Mouse (Mus musculus) CH12.LX (cell line): ENCODE results near the gene Tjp3. TPM values are rescaled to one million over a fixed set of nuclear protein-coding genes. Genes with fewer than 3 reads are reported as not detected.

ENCODE experiments used
- DNase-seq: peaks from one replicate; pipeline ENCODE4 v3.0.0-alpha.2; 2013; ENCODE audit errors: extremely low read depth
- H3K27ac ChIP-seq: 2 replicates; pipeline ENCODE4 v1.5.1; 2012; ENCODE audit warnings: low read depth, mild to moderate bottlenecking, control low read depth, moderate library complexity; ENCODE audit not compliant: insufficient read depth
- H3K27me3 ChIP-seq: replicated peaks from 2 replicates; pipeline ENCODE3; 2012; ENCODE audit warnings: inconsistent platforms
- H3K36me3 ChIP-seq, 2 experiments: replicated peaks in 1 of 2; 2 replicates each; pipeline versions ENCODE3 to v1.6.1; 2012; ENCODE audit warnings: inconsistent platforms in 1 of 2, low read length in 1 of 2, mild to moderate bottlenecking in 1 of 2, mixed read lengths in 1 of 2, moderate library complexity in 1 of 2; ENCODE audit not compliant: control insufficient read depth in 1 of 2, insufficient read depth in 1 of 2
- H3K4me1 ChIP-seq, 2 experiments: 2 replicates each; pipeline ENCODE4 v1.6.1; 2012; ENCODE audit warnings: inconsistent platforms in 1 of 2, moderate library complexity in 1 of 2; ENCODE audit not compliant: insufficient read depth in 2 of 2, control insufficient read depth in 1 of 2
- H3K4me2 ChIP-seq: 2 replicates; pipeline ENCODE4 v1.6.1; 2012; ENCODE audit warnings: low read depth, mild to moderate bottlenecking, control low read depth; ENCODE audit not compliant: poor library complexity, insufficient read depth, severe bottlenecking
- H3K4me3 ChIP-seq, 3 experiments: fragments of 150-350 bp in 1 of 3; sonication (generic) in 1 of 3; replicated peaks in 1 of 3; 2 replicates each; pipeline versions ENCODE3 to v1.5.1; 2011 to 2012; ENCODE audit warnings: low read depth in 2 of 3, low read length in 2 of 3, mild to moderate bottlenecking in 2 of 3, moderate library complexity in 2 of 3, control low read depth in 1 of 3, improper control_type of control experiment in 1 of 3, inconsistent platforms in 1 of 3, mixed read lengths in 1 of 3; ENCODE audit not compliant: poor library complexity in 1 of 3
- H3K79me2 ChIP-seq: replicated peaks from 2 replicates; pipeline ENCODE4 v1.6.1; 2012; ENCODE audit warnings: mild to moderate bottlenecking, moderate library complexity; ENCODE audit not compliant: control insufficient read depth, poor library complexity, insufficient read depth, severe bottlenecking; ENCODE audit errors: extremely low read depth
- H3K9ac ChIP-seq: 2 replicates; pipeline ENCODE4 v1.6.1; 2012; ENCODE audit warnings: low read depth, mild to moderate bottlenecking, control low read depth, moderate library complexity; ENCODE audit not compliant: insufficient read depth
- H3K9me3 ChIP-seq: replicated peaks from 2 replicates; pipeline ENCODE3; 2012; ENCODE audit warnings: low read length, inconsistent platforms, mixed read lengths
- BHLHE40 ChIP-seq: IDR thresholded peaks from 2 replicates; pipeline ENCODE4 v1.6.1; 2011; ENCODE audit warnings: mild to moderate bottlenecking, low read depth, low read length, improper control_type of control experiment
- CHD1 ChIP-seq: IDR thresholded peaks from 2 replicates; pipeline ENCODE4 v1.6.1; 2012; ENCODE audit warnings: low read depth, low read length, improper control_type of control experiment, inconsistent platforms
- E2F4 ChIP-seq: IDR thresholded peaks from 2 replicates; pipeline ENCODE4 v1.6.1; 2011; ENCODE audit warnings: low read depth, low read length, improper control_type of control experiment; ENCODE audit not compliant: insufficient replicate concordance
- EP300 ChIP-seq: IDR thresholded peaks from 2 replicates; pipeline ENCODE4 v1.6.1; 2011; ENCODE audit warnings: low read length, improper control_type of control experiment
- ETS1 ChIP-seq: conservative IDR thresholded peaks from 2 replicates; pipeline ENCODE4 v1.6.1; 2012; ENCODE audit warnings: low read depth, mild to moderate bottlenecking, inconsistent platforms, low read length, improper control_type of control experiment, moderate library complexity
- GABPA ChIP-seq: IDR thresholded peaks from 2 replicates; pipeline ENCODE4 v1.6.1; 2012; ENCODE audit warnings: low read depth, low read length, improper control_type of control experiment, inconsistent platforms; ENCODE audit not compliant: insufficient replicate concordance
- IRF4 ChIP-seq: IDR thresholded peaks from 2 replicates; pipeline ENCODE4 v1.6.1; 2014; ENCODE audit warnings: low read depth, mild to moderate bottlenecking, inconsistent platforms, low read length, improper control_type of control experiment
- JUN ChIP-seq: IDR thresholded peaks from 2 replicates; pipeline ENCODE4 v1.6.1; 2011; ENCODE audit warnings: low read depth, mild to moderate bottlenecking, low read length, improper control_type of control experiment, moderate library complexity; ENCODE audit not compliant: insufficient read depth
- KAT2A ChIP-seq: IDR thresholded peaks from 2 replicates; pipeline ENCODE4 v1.6.1; 2012; ENCODE audit warnings: low read length, improper control_type of control experiment, inconsistent platforms; ENCODE audit not compliant: insufficient replicate concordance
- MAFK ChIP-seq: IDR thresholded peaks from 2 replicates; pipeline ENCODE4 v1.6.1; 2011; ENCODE audit warnings: low read length, improper control_type of control experiment; ENCODE audit not compliant: insufficient replicate concordance
- MAX ChIP-seq: IDR thresholded peaks from 2 replicates; pipeline ENCODE4 v1.6.1; 2011; ENCODE audit warnings: low read length, improper control_type of control experiment
- MYC ChIP-seq: IDR thresholded peaks from 2 replicates; pipeline ENCODE4 v1.6.1; 2011; ENCODE audit warnings: low read depth, mild to moderate bottlenecking, improper control_type of control experiment, low read length
- PAX5 ChIP-seq: IDR thresholded peaks from 2 replicates; pipeline ENCODE4 v1.6.1; 2012; ENCODE audit warnings: low read length, inconsistent platforms, mixed read lengths
- POLR2A ChIP-seq: IDR thresholded peaks from 2 replicates; pipeline ENCODE4 v1.6.1; 2011; ENCODE audit warnings: low read depth, mild to moderate bottlenecking, improper control_type of control experiment, low read length
- POLR2AphosphoS2 ChIP-seq: IDR thresholded peaks from 2 replicates; pipeline ENCODE4 v1.6.1; 2011; ENCODE audit warnings: low read depth, low read length, improper control_type of control experiment
- RAD21 ChIP-seq: IDR thresholded peaks from 2 replicates; pipeline ENCODE4 v1.6.1; 2011; ENCODE audit warnings: low read depth, mild to moderate bottlenecking, low read length, improper control_type of control experiment, moderate library complexity
- SIN3A ChIP-seq: IDR thresholded peaks from 2 replicates; pipeline ENCODE4 v1.6.1; 2012; ENCODE audit warnings: low read length, improper control_type of control experiment, inconsistent platforms
- SMC3 ChIP-seq: IDR thresholded peaks from 2 replicates; pipeline ENCODE4 v1.6.1; 2011; ENCODE audit warnings: low read depth, low read length, improper control_type of control experiment
- TBP ChIP-seq: conservative IDR thresholded peaks from 2 replicates; pipeline ENCODE4 v1.6.1; 2011; ENCODE audit warnings: low read depth, low read length, improper control_type of control experiment
- TCF12 ChIP-seq: IDR thresholded peaks from 2 replicates; pipeline ENCODE4 v1.6.1; 2014; ENCODE audit warnings: low read depth, mild to moderate bottlenecking, inconsistent platforms, low read length, improper control_type of control experiment
- UBTF ChIP-seq: IDR thresholded peaks from 2 replicates; pipeline ENCODE4 v1.6.1; 2012; ENCODE audit warnings: low read depth, mild to moderate bottlenecking, inconsistent platforms, low read length, improper control_type of control experiment, moderate library complexity
- USF1 ChIP-seq: IDR thresholded peaks from 2 replicates; pipeline ENCODE4 v1.6.1; 2014; ENCODE audit warnings: low read depth, mild to moderate bottlenecking, inconsistent platforms, low read length, improper control_type of control experiment
- ZC3H11A ChIP-seq: IDR thresholded peaks from 2 replicates; pipeline ENCODE4 v1.6.1; 2012; ENCODE audit warnings: low read depth, mild to moderate bottlenecking, inconsistent platforms, low read length, improper control_type of control experiment
- ZMIZ1 ChIP-seq: IDR thresholded peaks from 2 replicates; pipeline ENCODE4 v1.6.1; 2012; ENCODE audit warnings: low read depth, mild to moderate bottlenecking, inconsistent platforms, low read length, improper control_type of control experiment
- dilution Hi-C: fragments of 300-500 bp; cut with MboI; formaldehyde crosslinking; loops from 2 replicates; pipeline ENCODE4 v1.14.3; 2020; ENCODE audit warnings: low sequenced_read_pairs; ENCODE audit not compliant: extremely low pct_unique_long_range_greater_than_20kb, extremely low pct_ligation_motif_present
- in situ Hi-C: fragments of 300-500 bp; cut with MboI; formaldehyde crosslinking; loops from 3 replicates; pipeline ENCODE4 v1.14.3; 2019; ENCODE audit warnings: low sequenced_read_pairs, low pct_ligation_motif_present, low pct_unique_long_range_greater_than_20kb, mixed read lengths
- polyA plus RNA-seq: library from polyadenylated mRNA; unstranded; fragments of >175 nt; gene quantifications from 2 replicates; pipeline ENCODE4 v1.2.1, GENCODE M21; 2012; ENCODE audit warnings: low read depth; ENCODE audit not compliant: insufficient read length
- total RNA-seq, 2 experiments: library from RNA; depleted of rRNA; stranded (reverse); fragments of 300-350 nt in 1 of 2; fragments of >200 nt in 1 of 2; gene quantifications; 2 replicates each; pipeline ENCODE4 v1.2.3; 2012 to 2014

The Tjp3 gene
- total and polyA plus RNA-seq, 3 experiments: 0.42 to 7.2 (median 0.76) TPM

GRCm38 (mm10) chr10:81306173-81306668, 14.8 kb upstream of the Tjp3 start:
- H3K27ac ChIP-seq: no peak overlapping the region
- H3K4me1 ChIP-seq: peaks cover 26 to 78% of the 10 kb centered on the region in 2 experiments
- H3K9me3 ChIP-seq: no peaks in the 10 kb centered on the region
- DNase-seq: no peak
- dilution Hi-C loops (no loop called here), in situ Hi-C loops (no loop called here)
- peaks cover 53 to 71% of the 10 kb centered on the region in 2 experiments for H3K36me3 ChIP-seq
- peaks cover 16% of the 10 kb centered on the region for H3K79me2 ChIP-seq
- no peak for TF ChIP-seq IRF4
- no peak for TF ChIP-seq MAX
- no peak for TF ChIP-seq RAD21
- TF ChIP-seq KAT2A: no peak
- TF ChIP-seq SIN3A: no peak
- TF ChIP-seq ZMIZ1: no peak
- TF ChIP-seq BHLHE40: no peak
- H3K4me2 ChIP-seq: no peak overlapping the region
- H3K9ac ChIP-seq: no peak overlapping the region
- H3K27me3 ChIP-seq: no peaks in the 10 kb centered on the region
- H3K4me3 ChIP-seq: no peak overlapping the region

GRCm38 (mm10) chr10:81305663-81306062, 14.3 kb upstream of the Tjp3 start:
- H3K27me3 ChIP-seq: no peaks in the 10 kb centered on the region
- dilution Hi-C loops: no loop called here
- no peaks in the 10 kb centered on the region for H3K9me3 ChIP-seq
- TF ChIP-seq CHD1 (no peak), UBTF (no peak), ZC3H11A (no peak), E2F4 (no peak), EP300 (no peak)
- no peak overlapping the region for H3K4me3 ChIP-seq
- peaks cover 47 to 66% of the 10 kb centered on the region in 2 experiments for H3K36me3 ChIP-seq
- in situ Hi-C loops: no loop called here
- H3K4me2 ChIP-seq: no peak overlapping the region
- no peak for DNase-seq
- peaks cover 19% of the 10 kb centered on the region for H3K79me2 ChIP-seq
- H3K4me1 ChIP-seq: peaks cover 31 to 84% of the 10 kb centered on the region in 2 experiments
- H3K27ac ChIP-seq: no peak overlapping the region
- H3K9ac ChIP-seq: no peak overlapping the region

- peak; percentile 77 for DNase-seq
- in situ Hi-C loops (no loop called here), dilution Hi-C loops (no loop called here)
- Histone ChIP-seq H3K4me2 (no peak overlapping the region), H3K36me3 (peaks cover 39 to 59% of the 10 kb centered on the region in 2 experiments), H3K79me2 (peaks cover 28% of the 10 kb centered on the region), H3K9ac (no peak overlapping the region), H3K4me3 (no peak overlapping the region), H3K27ac (no peak overlapping the region), H3K9me3 (no peaks in the 10 kb centered on the region), H3K27me3 (no peaks in the 10 kb centered on the region), H3K4me1 (peaks cover 40 to 89% of the 10 kb centered on the region in 2 experiments)
- TF ChIP-seq ETS1: no peak
- peak; percentile 25; the same call in 1 of the 2 replicates for TF ChIP-seq MAX
- TF ChIP-seq TCF12: 0 out of 2 replicates have a peak, but pooled peaks have one; percentile 21
- no peak for TF ChIP-seq TBP
- no peak for TF ChIP-seq POLR2AphosphoS2
- TF ChIP-seq KAT2A: no peak
- TF ChIP-seq SIN3A: 0 out of 2 replicates have a peak, but pooled peaks have one; percentile 52
- no peak for TF ChIP-seq EP300
- TF ChIP-seq GABPA: no peak
- TF ChIP-seq USF1: no peak
- no peak for TF ChIP-seq PAX5
- no peak for TF ChIP-seq MAFK
- no peak for TF ChIP-seq JUN
- peak; percentile 93 for TF ChIP-seq SMC3
- no peak for TF ChIP-seq POLR2A
- peak; percentile 91 for TF ChIP-seq RAD21
- no peak for TF ChIP-seq ZMIZ1
- TF ChIP-seq MYC: no peak
Observed at GRCm38 (mm10) chr10:81304597-81305238, 13.3 kb upstream of the Tjp3 start.
